Mouse (Mus musculus): ENCODE results near the gene Nrros.

DNA sequence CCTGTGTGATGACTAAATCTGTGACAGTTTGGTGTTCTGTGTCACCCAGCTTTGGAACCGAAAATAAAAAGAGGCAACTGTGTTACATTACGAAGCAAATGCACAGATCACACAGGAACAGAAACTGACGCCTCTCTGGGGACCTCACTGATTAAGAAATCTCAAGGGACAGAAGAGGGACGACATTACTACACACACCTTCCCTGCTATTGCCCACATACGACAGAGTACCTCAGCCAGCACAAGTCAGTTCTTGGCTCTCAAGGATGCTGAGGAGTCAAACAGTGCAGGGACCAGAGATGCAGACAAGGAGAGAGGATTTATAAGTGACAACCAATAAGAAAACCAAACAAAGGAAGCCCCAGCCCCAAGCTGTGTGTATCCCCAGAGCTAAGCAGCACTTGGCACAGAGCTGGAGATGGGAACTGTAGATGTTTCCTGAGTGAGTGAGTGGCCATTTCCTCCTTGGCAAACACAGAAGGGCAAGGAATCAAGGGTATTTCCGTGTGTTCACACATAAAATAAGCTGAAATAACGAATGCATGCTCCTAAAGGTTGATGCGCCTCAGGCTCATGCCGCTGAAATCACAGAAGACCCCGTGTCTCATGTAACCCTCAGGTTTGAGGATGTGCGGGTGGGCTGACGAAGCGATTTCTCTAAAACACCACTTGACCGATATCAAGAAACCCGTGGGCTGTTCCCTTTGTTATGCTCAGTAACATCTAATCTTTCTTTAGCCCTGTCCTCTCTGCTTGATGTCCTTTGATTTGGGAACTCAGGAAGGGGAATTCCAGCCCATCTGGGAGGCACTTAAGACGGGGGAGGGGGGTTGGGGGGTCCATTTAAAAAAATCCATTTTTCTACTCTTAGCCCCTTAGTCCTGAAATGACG, 40.7 kb downstream of the Nrros start:
- TF ChIP-seq CTCF (IDR thresholded peaks at IDR 0.05; ENCODE audit: low read depth, low read length) (no peak), POLR2A (IDR thresholded peaks at IDR 0.05; ENCODE audit: extremely low read depth, insufficient read depth, low read length) (no peak)
